Mouse (Mus musculus) gastrocnemius, postnatal 25 days (tissue): ENCODE data around the gene Auts2. TPM values are rescaled to one million over a fixed set of nuclear protein-coding genes. Genes with fewer than 3 reads are reported as not detected.

Experiments used
- DNase-seq: peaks from one replicate; pipeline ENCODE4 v3.0.0; 2022
- total RNA-seq, 2 experiments: library from RNA; stranded (reverse); gene quantifications; 1 replicate in 1 of 2; 2 replicates in 1 of 2; pipeline ENCODE4 v1.2.3; 2021

Auts2 gene
- total RNA-seq, 2 experiments from 2014 or later, result 13.4 to 35.1 TPM

DNA sequence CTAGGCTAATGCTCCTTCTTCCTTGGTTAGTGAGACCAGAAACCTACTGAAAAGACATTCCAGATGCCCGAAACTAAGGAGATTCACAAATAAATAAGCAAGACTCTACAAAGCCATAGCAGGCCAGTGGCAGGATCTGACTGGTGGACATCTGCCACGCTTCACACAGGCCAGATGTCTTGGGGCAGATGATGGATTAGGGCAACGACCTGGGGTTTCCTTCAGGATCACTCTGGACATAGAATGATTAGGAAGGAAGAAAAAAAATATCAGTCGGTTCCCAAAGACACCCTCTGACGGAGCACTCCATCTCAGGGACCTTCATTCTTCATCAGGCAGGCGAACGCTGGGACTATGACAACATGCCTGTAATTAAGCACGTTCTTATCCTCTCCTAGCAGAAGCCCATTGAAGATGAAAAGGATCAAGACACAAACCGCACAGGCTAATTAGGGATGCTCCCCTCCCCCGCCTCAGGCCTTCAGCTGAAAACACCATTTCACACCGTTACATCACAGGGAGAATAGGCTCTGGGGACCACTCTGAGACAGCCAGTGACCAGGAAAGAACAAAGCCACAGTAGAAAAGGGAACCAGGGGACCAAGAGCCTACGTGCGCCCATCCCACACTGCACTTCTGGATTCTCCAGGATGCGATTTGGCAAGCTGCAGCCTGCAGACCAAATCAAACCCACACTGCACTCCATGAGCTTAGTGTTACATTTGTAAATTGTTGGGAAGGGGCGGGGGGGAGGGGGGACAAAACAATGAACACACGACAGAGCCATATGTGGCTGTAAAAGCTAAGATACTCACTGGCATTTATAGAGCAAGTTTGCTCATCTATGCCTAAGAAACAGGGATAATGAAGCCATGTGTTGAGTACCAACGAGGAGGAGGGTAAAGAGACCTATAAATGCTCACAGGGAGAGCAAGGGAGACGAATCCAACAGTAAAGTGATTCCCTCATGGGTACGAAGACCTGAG, 710.0 kb downstream of the Auts2 start:
- DNase-seq, result no peak

DNA sequence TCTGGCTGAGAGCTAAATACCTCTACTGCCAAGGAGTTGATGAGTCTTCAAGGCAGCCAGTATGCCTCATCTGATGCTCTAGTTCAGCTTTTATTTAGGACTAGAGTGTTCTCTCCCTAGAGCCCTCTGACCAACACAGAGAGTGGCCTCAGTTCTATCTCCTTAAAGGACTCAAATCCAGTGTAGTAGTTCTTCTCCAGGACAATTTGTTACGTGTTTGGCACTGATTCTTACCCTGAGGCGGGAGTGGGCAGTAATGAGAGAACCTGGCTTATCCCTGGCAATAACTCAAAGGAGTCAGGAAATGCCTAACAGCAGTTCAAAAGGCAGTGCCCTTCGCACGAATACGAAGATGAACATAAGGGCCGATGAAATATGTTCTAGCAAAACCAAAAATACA, 713.0 kb downstream of the Auts2 start:
- DNase-seq, result peak; percentile 15

DNA sequence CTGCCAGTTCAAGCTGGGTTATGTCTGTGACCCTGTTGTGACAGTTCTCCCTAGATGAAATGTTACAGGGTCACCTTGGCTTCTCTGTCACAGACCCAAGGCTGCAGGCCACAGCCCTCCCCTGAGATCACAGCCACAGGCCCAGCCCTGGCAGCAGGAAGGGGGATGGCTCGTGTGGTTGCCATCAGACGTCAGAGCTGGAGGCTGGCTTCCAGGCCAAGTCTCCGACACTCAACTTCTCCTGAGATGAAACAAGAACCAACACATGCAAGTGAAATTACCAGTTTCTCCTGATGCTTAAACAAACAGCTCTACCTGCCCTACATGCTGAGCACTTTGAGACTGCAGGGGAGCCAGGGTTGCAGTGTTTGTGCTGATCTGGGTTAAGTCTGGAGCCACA, 713.9 kb downstream of the Auts2 start:
- peak; percentile 12 for DNase-seq

DNA sequence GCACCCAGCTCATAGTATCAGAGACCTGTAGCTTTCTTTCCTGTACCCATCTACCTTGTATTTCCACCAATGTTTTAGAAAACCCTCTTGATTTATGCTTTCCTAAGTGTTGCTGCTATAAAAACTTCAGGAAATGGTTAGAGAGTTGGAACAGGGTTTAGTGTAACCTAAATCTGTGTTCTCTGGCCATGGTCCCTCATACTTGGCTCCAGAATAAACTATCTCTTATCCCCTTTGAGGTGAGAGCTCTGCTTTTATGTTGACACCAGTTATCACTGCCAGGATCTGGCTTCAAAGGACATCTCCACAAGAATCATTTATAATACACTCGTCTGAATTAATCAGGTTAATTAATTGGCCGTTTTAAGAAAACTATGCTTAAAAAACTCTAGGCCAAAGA, 714.5 kb downstream of the Auts2 start:
- DNase-seq, result no peak

DNA sequence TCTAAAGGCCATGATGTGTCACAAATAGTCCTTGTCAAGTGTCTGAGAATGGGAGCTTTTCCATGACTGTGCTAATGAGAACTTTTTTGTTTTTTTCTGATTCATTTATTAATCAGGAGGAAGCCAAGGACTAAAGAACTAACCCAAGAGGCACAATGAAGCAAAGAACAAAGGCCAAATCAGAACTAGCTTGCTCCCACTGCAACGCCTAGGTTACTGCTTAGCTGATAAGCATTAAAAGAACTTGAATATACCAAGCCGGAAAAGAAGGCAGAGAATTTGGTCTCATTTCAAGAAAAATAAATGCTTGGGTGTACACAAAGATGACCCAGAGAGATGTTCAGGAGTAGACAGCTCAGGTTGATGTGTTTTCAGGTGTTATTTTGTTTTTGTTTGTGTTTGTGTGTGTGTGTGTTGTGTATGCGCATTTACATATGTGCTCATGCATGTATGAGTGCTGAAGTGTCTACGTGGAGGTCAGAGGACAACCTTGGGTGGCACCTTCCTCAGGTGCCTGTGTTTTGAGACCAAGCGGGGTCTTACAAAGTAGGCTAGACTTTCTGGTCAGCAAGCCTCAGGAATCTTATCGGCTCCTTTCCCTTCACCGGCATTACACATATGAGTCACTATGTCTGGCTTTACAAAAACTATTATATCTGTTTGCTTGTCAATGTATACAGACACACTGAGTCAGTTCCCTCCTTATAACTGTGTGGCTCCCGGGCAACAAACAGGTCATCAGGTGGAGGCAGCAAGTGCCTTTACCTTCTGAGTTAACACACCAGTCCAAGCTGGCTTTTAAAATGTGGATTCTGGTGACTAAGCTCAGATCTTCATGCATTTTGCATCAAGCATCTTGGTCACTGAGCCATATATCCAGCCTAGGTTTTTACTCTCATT, 716.5 kb downstream of the Auts2 start:
- DNase-seq, result no peak

DNA sequence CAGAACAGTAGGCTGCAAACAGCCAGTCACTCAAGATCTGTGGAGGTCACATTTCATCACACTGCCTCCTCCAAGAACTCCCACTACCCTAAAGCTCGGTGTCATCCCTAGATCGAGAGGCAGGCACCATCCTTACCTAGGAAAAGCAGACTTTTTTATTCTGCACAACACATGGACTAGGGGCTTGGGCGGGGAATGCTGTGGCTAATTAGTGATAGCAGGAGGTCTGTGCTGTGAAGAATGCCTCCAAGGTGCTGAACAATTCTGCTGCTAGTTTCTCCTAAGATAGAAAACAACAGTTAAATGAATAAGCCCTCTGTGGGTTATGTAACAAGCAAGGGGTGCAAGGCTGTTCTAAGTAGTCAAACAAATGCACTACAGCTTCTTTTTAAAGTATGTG, 717.7 kb downstream of the Auts2 start:
- DNase-seq, result no peak

DNA sequence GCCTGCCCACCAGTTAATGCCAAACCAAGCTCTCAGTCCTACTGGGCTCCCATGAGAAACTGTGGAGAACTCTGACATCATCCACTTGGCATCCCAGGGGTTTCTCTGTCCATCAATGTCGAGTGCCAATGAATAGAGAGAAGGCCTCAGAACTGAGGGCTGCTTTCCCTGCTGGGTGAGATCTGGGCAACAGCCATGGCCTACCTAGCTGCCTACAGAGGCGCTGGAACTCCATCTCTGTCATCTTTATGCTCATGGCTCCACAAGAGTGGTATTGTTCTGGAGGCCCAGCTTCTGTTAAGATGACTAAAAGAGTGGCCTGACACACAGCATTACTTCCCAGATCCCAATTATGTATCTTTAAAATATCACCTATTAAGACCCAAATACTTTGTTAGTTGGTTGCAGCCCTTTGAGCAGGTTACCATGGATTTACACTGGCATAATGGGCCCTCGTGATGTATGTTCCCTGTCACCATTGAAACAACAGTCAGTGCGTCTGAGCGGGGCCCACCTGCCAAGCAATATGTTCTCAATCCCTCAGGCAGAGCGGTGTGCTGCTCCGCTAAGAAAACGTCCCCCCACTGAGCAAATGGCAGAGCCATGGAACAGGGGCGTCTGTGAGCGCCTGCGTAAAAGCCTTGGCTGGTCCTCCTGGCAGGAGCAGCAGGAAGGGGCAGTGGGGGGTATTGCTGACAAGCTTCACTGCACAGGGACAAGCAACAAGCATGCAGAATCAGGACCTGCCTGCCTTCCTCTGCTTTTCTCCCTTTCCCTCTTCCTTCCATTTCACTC, 718.8 kb downstream of the Auts2 start:
- DNase-seq, result no peak

DNA sequence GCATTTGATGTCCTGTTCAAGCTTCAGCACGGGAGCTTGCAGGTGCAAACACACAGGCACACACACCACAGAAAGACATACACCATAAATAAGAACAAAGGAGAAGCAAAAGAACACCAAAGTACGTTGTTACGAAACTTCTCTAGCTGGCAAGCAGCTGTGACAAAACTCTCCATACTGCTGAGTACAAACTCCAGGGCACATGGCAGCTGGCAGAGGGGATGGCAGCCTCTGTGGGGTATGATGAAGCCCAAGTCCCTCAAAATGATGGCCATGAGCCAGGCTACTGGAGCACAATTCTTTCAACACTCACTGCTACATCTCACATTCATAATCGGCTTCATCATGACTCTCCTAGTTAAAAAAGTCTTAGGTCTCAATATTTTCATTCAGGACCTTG, 721.7 kb downstream of the Auts2 start:
- DNase-seq, result no peak

DNA sequence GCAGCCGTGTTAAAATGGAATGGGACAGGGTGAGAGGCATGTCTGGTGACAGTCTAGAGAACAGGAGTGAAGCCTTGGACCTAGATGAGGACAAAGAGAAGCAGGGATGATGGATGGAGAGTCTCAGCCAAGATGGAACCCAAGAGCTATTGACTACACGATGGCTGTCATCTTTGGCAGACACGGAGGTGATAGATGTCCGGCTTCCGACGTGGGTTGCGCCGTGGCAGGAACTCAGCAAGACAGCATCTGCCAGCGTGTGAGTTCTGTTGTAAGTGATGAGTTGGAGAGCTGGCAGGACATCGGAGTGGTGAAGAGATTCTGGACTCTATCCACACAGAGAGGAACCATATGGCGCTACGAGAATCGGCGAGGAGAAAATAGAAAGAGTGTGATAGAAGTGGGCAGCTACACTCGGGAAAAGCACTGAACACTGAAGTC, 723.9 kb downstream of the Auts2 start:
- DNase-seq, result no peak

DNA sequence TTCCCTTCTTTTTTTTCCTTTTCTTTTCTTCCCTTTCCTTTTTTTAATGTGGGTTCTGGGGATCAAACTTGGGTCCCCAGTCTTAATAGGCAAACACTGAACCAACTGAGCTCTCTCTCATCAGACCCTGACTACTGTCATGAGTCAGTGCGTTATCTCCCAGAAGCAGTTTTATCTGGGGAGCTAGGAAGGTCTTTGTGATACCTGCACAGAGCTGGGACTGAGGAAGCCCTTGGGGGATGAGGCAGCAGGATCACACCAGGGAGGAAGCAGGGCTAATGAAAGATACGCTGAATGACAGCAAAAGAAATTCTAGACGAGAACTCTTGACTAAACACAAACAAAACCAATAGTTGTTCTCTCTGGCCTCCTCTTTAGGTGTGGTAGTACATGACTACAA, 727.6 kb downstream of the Auts2 start:
- no peak for DNase-seq

DNA sequence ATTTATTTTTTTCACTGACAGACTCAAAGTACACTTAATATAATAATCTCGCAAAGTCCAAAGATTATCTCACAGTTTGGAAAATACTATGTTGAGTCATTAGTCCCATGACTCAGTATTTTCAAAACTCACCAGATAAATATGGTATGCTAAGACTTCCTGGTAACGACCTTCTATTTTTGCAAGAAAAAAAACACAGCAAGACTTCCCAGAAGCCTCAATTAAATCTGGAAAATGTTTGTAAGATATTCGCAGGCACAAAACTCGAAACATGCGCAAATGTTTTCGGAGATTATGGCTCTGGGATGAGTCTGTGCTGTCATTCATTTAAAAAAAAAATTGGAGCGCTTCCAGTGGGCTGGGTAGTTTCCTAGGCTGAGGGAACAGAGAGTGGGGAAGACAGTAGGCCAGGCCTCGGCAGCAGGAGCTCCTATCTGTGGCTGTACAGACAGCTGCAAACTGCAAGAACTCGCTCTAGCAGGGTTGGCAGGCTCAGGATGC, 728.6 kb downstream of the Auts2 start:
- peak; percentile 56 for DNase-seq

DNA sequence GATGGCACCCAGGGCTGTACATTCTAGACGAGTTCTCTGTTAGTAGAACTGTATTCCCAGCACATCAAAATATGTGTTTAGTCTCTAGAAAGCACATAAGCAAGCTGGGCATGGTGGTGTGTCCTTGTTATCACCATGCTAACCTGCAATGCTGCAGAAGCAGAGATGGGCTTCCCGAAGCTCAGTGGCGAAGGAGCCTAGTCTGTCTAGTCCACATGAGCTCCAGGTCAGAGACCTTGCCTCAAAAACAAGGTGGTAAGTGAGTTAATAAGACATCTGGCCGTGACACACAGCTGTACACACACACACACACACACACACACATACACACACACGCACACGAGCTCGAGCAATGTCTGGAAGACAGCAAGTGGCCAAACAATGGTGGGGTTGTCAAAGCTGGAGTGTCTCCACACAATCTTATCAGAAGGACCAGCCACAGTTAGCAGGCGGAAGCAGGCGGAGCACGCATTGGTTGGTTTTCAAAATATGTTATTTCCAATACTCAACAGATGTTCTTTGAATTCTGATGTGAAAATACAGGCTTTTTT, 729.1 kb downstream of the Auts2 start:
- DNase-seq, result no peak

DNA sequence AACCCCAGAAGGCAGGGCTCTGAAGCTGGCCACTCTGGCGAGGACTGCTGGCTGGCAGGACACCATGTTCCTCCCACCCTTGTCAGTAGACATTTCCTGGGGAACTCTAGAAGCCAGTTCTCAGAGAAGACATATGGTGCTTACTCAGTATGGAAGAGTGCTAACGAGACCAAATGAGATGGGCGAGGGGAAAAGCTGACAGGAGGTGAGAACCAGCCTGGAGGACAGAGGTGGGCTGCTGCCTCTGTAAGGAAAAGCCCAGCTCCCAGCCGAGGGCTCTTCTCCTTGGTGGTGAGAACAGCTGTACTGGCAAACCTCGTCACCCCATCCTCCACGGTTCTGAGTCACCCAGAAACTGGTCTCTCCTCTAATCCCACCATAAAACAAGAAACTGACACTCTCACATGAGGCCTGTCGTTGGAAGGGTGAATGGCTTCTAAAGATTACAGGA, 729.8 kb downstream of the Auts2 start:
- DNase-seq, result peak; percentile 8

DNA sequence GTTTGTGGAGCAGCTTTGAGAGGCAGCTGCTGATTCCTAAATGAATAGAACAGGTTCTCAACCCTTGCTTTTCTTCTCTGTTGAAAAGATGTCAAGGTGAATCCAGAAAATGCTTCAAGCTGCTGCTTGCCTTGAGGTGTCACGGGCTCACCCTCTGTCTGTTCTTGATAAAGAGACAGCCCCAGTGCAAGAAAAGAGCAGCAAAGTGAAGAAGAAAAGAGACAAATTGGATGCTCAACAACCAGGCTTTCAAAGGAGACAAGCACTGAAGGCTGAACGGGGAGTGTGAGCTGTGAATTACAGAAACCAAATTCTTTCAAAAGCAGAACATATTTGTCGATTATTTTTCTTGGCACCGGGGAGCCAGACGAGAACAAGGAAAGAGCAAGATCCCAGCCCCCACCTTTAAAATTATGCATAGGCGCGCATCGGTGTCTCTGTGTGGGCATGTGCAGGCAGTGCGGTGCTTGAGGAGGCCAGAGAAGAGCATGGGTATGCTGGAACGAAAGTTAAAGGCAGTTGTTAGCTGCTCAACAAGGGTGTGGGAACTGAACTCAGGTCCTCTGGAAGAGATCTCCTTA, 730.6 kb downstream of the Auts2 start:
- DNase-seq, result no peak

DNA sequence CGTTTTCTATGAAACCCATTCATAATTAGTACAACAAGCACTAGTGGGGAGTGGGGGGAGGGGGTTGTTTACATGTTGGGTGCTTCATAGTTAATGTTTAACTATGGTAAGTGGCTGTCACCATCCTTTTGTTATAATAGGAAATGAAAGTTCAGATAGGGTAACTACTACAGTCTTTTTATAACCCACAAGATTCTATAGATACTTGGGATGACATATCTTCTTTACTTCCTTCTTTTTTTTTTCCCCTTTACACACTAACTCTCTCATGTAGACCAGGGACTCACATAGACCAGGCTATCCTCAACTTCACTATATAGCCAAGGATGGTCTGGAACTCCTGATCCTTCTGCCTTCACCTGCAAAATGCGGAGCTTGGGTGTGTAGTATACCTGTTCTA, 736.8 kb downstream of the Auts2 start:
- DNase-seq, result no peak

DNA sequence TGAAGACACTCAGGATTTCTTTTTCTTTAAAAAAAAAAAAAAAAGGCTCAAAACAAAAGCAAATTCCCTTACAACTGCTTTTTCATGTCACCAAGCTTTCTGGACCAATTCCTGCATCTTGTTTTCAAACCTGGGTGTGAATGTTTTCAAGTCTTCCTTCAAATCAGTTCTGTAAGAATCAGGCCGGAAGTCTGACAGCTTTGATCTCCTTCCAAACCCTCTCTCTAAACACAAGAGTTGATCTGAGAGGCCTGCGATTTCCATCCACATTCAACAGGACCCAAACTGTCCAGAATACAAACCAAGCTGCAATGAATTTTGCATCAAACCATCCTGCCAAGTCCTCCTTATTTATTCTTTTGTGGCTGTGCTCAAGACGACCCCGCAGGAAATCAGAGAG, 737.9 kb downstream of the Auts2 start:
- DNase-seq, result no peak

DNA sequence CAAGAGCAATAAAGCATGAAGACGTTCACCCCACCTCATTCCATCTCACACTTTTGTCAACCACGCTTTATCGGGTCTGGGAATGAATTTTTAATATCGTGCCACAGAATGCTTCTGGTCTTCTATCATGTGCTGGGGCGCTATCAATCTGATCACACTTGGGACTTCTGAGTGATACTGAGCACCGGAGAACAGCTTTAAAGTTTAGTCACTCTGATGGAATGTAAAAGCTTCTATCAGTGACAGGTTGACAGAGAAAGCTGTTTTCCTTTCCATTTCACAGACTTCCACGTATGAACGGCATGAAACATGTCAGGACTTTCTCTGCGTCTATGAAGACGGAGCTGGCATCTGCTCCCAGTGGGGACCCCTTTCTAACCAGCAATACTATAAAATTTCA, 739.5 kb downstream of the Auts2 start:
- no peak for DNase-seq

DNA sequence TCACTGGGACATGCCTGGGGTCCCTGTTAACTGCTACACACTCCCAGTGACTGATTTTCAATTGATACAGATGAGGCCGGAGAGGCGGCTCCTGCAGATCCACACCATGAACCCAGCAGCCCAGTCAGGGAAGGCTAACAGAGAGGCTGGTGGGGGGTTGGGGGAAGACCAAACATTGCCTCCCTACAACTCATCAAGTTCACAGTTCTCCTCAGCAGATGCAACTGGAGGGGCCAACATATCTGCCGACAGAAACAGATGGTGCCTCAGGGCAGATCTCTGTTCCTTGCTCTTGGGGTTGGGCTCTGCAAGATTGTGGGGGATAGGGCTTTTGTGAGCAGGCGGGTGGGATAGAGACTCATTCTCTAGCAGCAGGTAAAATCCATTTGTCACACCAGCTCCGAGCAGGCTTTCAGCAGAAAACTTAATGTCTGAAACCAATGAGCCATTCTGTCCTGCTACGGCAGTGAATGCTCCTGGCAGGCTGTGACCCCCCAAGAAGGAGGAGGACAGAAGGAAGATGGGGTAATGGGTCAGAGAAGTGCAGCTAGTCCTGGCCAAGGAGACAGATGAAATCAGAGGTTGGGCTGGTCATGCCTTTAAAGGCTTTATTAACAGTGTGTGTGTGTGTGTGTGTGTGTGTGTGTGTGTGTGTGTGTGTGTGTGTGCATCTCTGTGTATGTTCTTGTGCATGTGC, 740.7 kb downstream of the Auts2 start:
- DNase-seq, result no peak

DNA sequence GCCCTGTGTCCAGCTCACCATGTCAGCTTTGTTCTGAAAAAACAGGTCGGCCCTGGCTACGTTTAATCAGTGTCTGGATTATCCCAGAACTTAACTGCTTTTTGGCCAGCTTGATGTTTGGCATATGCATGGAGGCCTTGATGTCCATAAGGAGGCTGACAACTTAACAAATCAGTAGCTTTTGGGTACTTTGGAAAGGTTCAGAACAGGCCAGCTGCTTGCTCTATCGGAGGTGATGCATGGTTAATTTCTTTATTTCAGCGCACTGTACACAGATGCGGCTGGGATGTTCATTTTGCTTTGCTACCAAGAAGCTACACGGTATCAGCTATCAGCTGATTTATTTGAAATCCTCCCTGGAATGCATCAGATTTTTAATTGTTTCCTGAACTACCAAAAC, 741.2 kb downstream of the Auts2 start:
- DNase-seq, result no peak

DNA sequence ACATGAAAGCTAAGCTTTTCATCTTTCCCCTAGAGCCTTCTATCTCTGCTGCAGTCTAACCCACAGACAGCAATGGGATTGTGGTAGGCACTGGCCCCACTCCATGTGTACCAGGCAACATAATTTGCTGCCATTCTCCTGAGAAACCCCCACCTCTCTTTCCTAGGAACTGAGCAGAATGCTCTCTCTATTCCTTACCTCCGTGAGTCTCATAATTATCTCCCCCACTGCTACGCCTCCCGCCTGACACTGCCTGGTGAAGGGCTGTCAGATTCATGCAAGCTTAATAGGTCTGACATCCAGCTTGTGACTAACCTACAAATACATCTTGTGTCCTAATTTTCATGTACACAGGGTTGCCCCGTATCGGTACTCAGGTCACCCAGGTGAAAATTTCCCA, 744.8 kb downstream of the Auts2 start:
- DNase-seq, result no peak

DNA sequence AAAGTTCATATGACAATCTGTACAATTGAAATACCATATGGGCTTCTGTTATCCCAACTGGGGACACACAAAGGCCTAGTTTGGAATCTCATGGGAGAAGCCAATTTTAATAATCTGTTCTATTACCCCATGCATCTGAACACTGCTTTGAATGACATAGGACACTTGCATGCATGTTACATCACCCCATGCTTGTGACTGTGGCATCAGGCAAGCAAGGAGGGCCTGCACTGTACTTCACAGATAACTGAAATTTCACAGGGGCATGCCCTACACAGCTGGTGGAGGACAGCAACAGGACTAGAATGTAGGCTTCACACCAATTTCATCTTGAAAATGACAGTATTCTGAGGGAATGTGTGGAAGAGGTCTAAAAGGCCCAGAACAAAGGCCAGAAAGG, 746.1 kb downstream of the Auts2 start:
- DNase-seq, result no peak
